Mouse (Mus musculus) small intestine, adult 2 months (tissue): ENCODE data around the gene Zdhhc12.

Experiments
- CTCF ChIP-seq: fragments of 200-500 bp; IDR thresholded peaks from 2 replicates; pipeline ENCODE4 v1.5.1; 2012; ENCODE audit warnings: low read depth, mild to moderate bottlenecking, control low read depth, inconsistent platforms, low read length, moderate library complexity, mixed read lengths; ENCODE audit not compliant: insufficient replicate concordance, insufficient read length; ENCODE audit errors: extremely low read depth
- POLR2A ChIP-seq: fragments of 200-500 bp; IDR thresholded peaks from 2 replicates; pipeline ENCODE4 v1.6.1; 2012; ENCODE audit warnings: low read depth, mild to moderate bottlenecking, control low read depth, inconsistent platforms, low read length, moderate library complexity

- no peak for TF ChIP-seq CTCF
- TF ChIP-seq POLR2A: no peak
These were observed 43.0 kb upstream of the Zdhhc12 start for GRCm38 (mm10) chr2:30136458-30136857.
